Mouse (Mus musculus) kidney, postnatal 0 days (tissue): Measurements from ENCODE around the gene Morn3. TPM values are rescaled to one million over a fixed set of nuclear protein-coding genes. Genes with fewer than 3 reads are reported as not detected.

Source experiments
- ATAC-seq: fragments of 200-750 bp; cut with Nextera tagmentation; replicated peaks from 2 replicates; pipeline ENCODE4 v1.8.0; 2017; ENCODE audit warnings: low read depth, moderate number of reproducible peaks, moderate TSS enrichment, moderate library complexity; ENCODE audit not compliant: low FRiP score
- DNase-seq: peaks from one replicate; pipeline ENCODE4 v3.0.0-alpha.2; 2016; ENCODE audit warnings: low spot score
- H3K27ac ChIP-seq: fragments of 300-500 bp; sonication (generic); 2 replicates; pipeline ENCODE4 v1.5.1; 2014; ENCODE audit warnings: mild to moderate bottlenecking
- H3K27me3 ChIP-seq: fragments of 300-500 bp; sonication (generic); 2 replicates; pipeline ENCODE4 v1.6.1; 2014; ENCODE audit warnings: low read length, mixed read lengths; ENCODE audit not compliant: insufficient read depth
- H3K36me3 ChIP-seq: fragments of 300-500 bp; sonication (generic); 2 replicates; pipeline ENCODE4 v1.6.1; 2014; ENCODE audit warnings: low read length, mixed read lengths; ENCODE audit not compliant: insufficient read depth
- H3K4me1 ChIP-seq: fragments of 300-500 bp; sonication (generic); replicated peaks from 2 replicates; pipeline ENCODE4 v1.6.1; 2014; ENCODE audit warnings: antibody characterized with exemption, low read length, mixed read lengths; ENCODE audit not compliant: insufficient read depth
- H3K4me2 ChIP-seq: fragments of 300-500 bp; sonication (generic); 2 replicates; pipeline ENCODE4 v1.6.1; 2014; ENCODE audit warnings: mild to moderate bottlenecking, low read length, moderate library complexity, mixed read lengths
- H3K4me3 ChIP-seq: fragments of 300-500 bp; sonication (generic); replicated peaks from 2 replicates; pipeline ENCODE4 v1.5.1; 2014; ENCODE audit warnings: low read depth, low read length
- H3K9ac ChIP-seq: fragments of 300-500 bp; sonication (generic); 2 replicates; pipeline ENCODE4 v1.6.1; 2014; ENCODE audit warnings: low read depth, low read length
- H3K9me3 ChIP-seq: fragments of 300-500 bp; sonication (generic); replicated peaks from 2 replicates; pipeline ENCODE4 v1.6.1; 2016; ENCODE audit warnings: low read length, inconsistent platforms, mixed read lengths
- CTCF ChIP-seq: IDR thresholded peaks from 2 replicates; pipeline ENCODE4 v1.5.1; 2016; ENCODE audit warnings: antibody characterized with exemption, low read depth, mild to moderate bottlenecking, moderate library complexity
- WGBS: fragments of 180-500 bp; shearing (Covaris S2); extraction: QIAGEN DNeasy Blood & Tissue Kit; methylation state at CpG from one replicate; pipeline ENCODE4 v1.1.7; 2014; 5-methylcytosine and 5-hydroxymethylcytosine counted together
- polyA plus RNA-seq: library from polyadenylated mRNA; unstranded; fragments of >200 nt; fragmentation: Nextera tagmentation; extraction: Ambion mirVana; gene quantifications from 2 replicates; pipeline ENCODE4 v1.2.1, GENCODE M21; 2015

The Morn3 gene
- polyA plus RNA-seq, 1 experiment from 2014 or later: not detected

DNA sequence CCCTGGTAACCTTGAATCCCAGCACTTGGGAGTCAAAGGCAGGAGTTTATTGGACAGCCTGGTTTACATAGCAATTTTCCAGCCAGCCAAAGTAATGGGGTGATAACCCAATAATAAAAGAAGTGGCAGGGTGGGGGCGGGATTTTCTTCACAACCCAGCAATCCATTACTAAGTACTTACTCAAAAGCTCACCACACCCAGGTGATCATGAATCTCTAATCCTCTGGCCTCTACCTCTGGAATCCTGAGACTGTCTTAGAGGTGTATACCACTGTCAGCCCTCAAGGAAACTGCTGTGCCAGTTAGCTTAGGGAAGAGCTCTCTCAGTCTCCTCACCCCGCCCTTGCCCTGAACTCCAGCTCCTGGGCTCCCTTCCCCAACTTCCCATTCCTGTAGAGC, 39.7 kb upstream of the Morn3 start:
- no peak overlapping the region for H3K9ac ChIP-seq
- no peak overlapping the region for H3K4me3 ChIP-seq
- TF ChIP-seq CTCF: no peak
- no peak for ATAC-seq
- H3K27me3 ChIP-seq: no peaks in the 10 kb centered on the region
- H3K36me3 ChIP-seq: no peaks in the 10 kb centered on the region
- WGBS: 78% methylated on average over 2 of the region's 2 CpGs
- no peak for DNase-seq
- no peak overlapping the region for H3K4me2 ChIP-seq
- no peaks in the 10 kb centered on the region for H3K9me3 ChIP-seq
- no peaks in the 10 kb centered on the region for H3K4me1 ChIP-seq
- H3K27ac ChIP-seq: no peak overlapping the region

GRCm38 (mm10) chr5:123083340-123084050, 36.7 kb upstream of the Morn3 start:
- Histone ChIP-seq H3K4me1 (no peaks in the 10 kb centered on the region), H3K9ac (no peak overlapping the region), H3K9me3 (no peaks in the 10 kb centered on the region; the same call in 1 of the 2 replicates), H3K4me2 (no peak overlapping the region), H3K27ac (no peak overlapping the region), H3K27me3 (no peaks in the 10 kb centered on the region), H3K4me3 (no peak overlapping the region), H3K36me3 (no peaks in the 10 kb centered on the region)
- ATAC-seq (no peak), DNase-seq (no peak)
- 36% methylated on average over 13 of the region's 13 CpGs for WGBS
- TF ChIP-seq CTCF: no peak

- Histone ChIP-seq H3K27ac (no peak overlapping the region), H3K9ac (no peak overlapping the region), H3K4me2 (no peak overlapping the region), H3K36me3 (no peaks in the 10 kb centered on the region), H3K9me3 (no peaks in the 10 kb centered on the region; the same call in 1 of the 2 replicates), H3K4me1 (peaks cover 10% of the 10 kb centered on the region; the same call in 1 of the 2 replicates), H3K4me3 (no peak overlapping the region), H3K27me3 (no peaks in the 10 kb centered on the region)
- no peak for DNase-seq
- no peak for ATAC-seq
- TF ChIP-seq CTCF: peak; percentile 46; the same call in 1 of the 2 replicates
- 87% methylated on average over 13 of the region's 13 CpGs for WGBS
Measured at GRCm38 (mm10) chr5:123080510-123080909, 33.7 kb upstream of the Morn3 start.

DNA sequence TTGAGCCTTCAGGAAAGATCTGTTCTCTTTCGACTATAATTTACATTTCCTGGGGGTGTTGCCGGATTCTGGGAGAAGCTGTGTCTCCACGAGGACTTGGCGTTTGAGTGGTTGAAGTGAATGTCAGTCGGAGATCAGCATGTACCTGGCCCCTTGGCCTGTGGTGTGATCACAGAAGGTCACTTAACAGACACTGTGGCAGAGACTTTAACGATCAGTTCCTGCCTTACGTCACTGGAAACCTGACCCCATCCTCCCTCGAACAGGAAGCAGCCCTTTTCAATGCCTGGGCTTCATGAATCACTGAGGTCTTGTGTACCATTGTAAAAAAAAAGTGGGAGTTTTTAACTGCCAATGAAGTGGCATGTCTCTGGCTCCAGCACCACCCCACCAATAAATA, 33.2 kb upstream of the Morn3 start:
- 13% methylated on average over 8 of the region's 8 CpGs for WGBS
- Histone ChIP-seq H3K4me1 (peaks cover 10% of the 10 kb centered on the region; the same call in 1 of the 2 replicates), H3K4me2 (peak overlapping the region; percentile 23; the same call in 1 of the 2 replicates), H3K4me3 (no peak overlapping the region), H3K9me3 (no peaks in the 10 kb centered on the region; the same call in 1 of the 2 replicates), H3K36me3 (no peaks in the 10 kb centered on the region), H3K27me3 (no peaks in the 10 kb centered on the region), H3K9ac (no peak overlapping the region), H3K27ac (peak overlapping the region; percentile 66; the same call in 1 of the 2 replicates)
- DNase-seq (peak; percentile 87), ATAC-seq (no peak)
- TF ChIP-seq CTCF: no peak

DNA sequence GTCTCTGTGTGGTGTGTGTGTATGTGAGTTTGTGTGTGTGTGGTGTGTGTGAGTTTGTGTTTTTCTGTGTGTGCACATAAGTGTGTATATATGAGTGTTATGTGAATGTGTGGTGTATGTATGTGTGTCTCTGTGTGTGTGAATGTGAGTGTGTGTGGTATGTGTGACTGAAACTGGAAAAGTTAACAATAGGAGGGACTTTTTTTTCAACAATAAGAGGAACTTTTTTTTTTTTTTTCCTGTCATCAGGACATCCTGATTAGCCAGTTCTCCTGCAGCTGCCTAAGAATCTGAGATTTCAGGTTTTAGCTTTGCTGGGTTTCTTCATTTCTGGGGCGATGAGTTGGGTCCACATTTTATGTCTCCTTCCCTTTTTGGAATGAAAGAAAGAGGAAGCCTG, 32.8 kb upstream of the Morn3 start:
- ATAC-seq (no peak), DNase-seq (no peak)
- peak overlapping the region; percentile 66; the same call in 1 of the 2 replicates for H3K27ac ChIP-seq
- TF ChIP-seq CTCF: no peak
- no peaks in the 10 kb centered on the region for H3K27me3 ChIP-seq
- no peak overlapping the region for H3K4me3 ChIP-seq
- 68% methylated on average over 1 of the region's 1 CpGs for WGBS
- H3K9ac ChIP-seq: no peak overlapping the region
- peaks cover 10% of the 10 kb centered on the region; the same call in 1 of the 2 replicates for H3K4me1 ChIP-seq
- no peaks in the 10 kb centered on the region; the same call in 1 of the 2 replicates for H3K9me3 ChIP-seq
- no peaks in the 10 kb centered on the region for H3K36me3 ChIP-seq
- H3K4me2 ChIP-seq: peak overlapping the region; percentile 23; the same call in 1 of the 2 replicates

DNA sequence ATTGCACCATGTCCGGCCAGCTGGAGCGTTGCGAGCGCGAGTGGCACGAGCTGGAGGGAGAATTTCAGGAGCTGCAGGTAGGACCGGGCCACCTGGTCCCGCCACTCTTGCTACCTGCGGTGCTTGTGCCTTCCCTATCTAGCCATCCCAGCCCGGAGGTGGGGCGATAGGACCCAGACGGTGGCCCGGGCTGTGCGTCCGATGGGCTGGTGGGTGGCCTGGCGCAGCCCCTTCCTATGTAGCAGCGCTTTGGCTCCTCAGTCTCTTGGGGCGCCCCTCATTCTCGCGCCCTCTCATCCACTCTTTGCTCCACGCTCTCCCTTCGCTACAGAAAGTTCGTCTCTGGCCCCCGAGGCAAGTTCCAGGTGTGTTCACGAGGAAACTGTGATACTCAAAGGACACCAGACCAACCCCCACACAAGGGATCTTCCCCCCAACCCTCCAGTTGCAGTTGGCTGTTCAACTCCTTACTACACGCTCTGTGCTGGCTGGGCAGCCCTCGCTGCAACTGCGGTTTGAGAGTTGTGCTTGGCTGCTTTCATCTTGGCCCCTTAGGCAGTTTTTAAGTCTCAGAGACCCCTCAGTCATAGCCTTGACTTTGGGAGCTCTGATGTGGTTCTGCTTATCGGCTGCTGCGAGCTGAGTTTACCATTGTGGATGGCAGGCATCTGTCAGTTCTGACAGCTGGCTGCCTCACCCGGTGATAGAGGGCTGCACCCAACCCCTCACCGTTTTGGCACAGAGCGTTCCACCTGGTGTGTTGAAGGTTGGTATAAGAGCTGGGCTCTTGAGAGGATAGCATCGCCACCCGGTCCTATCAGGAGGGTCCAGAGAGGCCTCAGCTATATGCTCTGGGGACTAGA, 29.8 kb upstream of the Morn3 start:
- Histone ChIP-seq H3K27ac (peak overlapping the region; percentile 61), H3K36me3 (no peaks in the 10 kb centered on the region), H3K4me2 (peak overlapping the region; percentile 96), H3K9ac (peak overlapping the region; percentile 63), H3K4me1 (peaks cover 10% of the 10 kb centered on the region; the same call in 1 of the 2 replicates), H3K27me3 (no peaks in the 10 kb centered on the region), H3K9me3 (no peaks in the 10 kb centered on the region; the same call in 1 of the 2 replicates), H3K4me3 (peak overlapping the region; percentile 67)
- peak; percentile 73 for ATAC-seq
- peak; percentile 68 for DNase-seq
- WGBS: 2% methylated on average over 35 of the region's 35 CpGs
- no peak for TF ChIP-seq CTCF
